Mouse (Mus musculus) liver, embryonic 15.5 days (tissue): Measurements from ENCODE around the gene Hba-x. TPM values are rescaled to one million over a fixed set of nuclear protein-coding genes. Genes with fewer than 3 reads are reported as not detected.

Experiments used
- ATAC-seq: fragments of 200-750 bp; cut with Nextera tagmentation; 2 replicates; pipeline ENCODE4 v1.8.0; 2017; ENCODE audit warnings: moderate number of reproducible peaks, mild to moderate bottlenecking, moderate library complexity; ENCODE audit not compliant: insufficient read depth
- H3K27ac ChIP-seq: fragments of 300-500 bp; sonication (generic); replicated peaks from 2 replicates; pipeline ENCODE4 v1.5.1; 2015; ENCODE audit warnings: mild to moderate bottlenecking, inconsistent platforms
- H3K27me3 ChIP-seq: fragments of 300-500 bp; sonication (generic); 2 replicates; pipeline ENCODE4 v1.6.1; 2015; ENCODE audit warnings: mild to moderate bottlenecking, inconsistent platforms
- H3K36me3 ChIP-seq: fragments of 300-500 bp; sonication (generic); replicated peaks from 2 replicates; pipeline ENCODE4 v1.6.1; 2015; ENCODE audit warnings: moderate library complexity, mild to moderate bottlenecking, inconsistent platforms
- H3K4me1 ChIP-seq: fragments of 300-500 bp; sonication (generic); replicated peaks from 2 replicates; pipeline ENCODE4 v1.6.1; 2015; ENCODE audit warnings: inconsistent platforms
- H3K4me2 ChIP-seq: fragments of 300-500 bp; sonication (generic); 2 replicates; pipeline ENCODE4 v1.6.1; 2015; ENCODE audit warnings: moderate library complexity, mild to moderate bottlenecking, inconsistent platforms
- H3K4me3 ChIP-seq: fragments of 300-500 bp; sonication (generic); replicated peaks from 2 replicates; pipeline ENCODE4 v1.5.1; 2015; ENCODE audit warnings: mild to moderate bottlenecking, inconsistent platforms
- H3K9ac ChIP-seq: fragments of 300-500 bp; sonication (generic); 2 replicates; pipeline ENCODE4 v1.6.1; 2015; ENCODE audit warnings: moderate library complexity, mild to moderate bottlenecking, inconsistent platforms
- H3K9me3 ChIP-seq: fragments of 300-500 bp; sonication (generic); replicated peaks from 2 replicates; pipeline ENCODE4 v1.6.1; 2016; ENCODE audit warnings: inconsistent platforms
- WGBS: fragments of 180-500 bp; shearing (Covaris S2); methylation state at CpG from one replicate; pipeline ENCODE4 v1.1.7; 2015; ENCODE audit warnings: mixed read lengths; ENCODE audit not compliant: insufficient replicate concordance; 5-methylcytosine and 5-hydroxymethylcytosine counted together
- polyA plus RNA-seq: library from polyadenylated mRNA; unstranded; fragments of >200 nt; fragmentation: Nextera tagmentation; extraction: Ambion mirVana; gene quantifications from 2 replicates; pipeline ENCODE4 v1.2.1, GENCODE M21; 2015

The Hba-x gene
- polyA plus RNA-seq, 1 experiment from 2014 or later, result 109 TPM

DNA sequence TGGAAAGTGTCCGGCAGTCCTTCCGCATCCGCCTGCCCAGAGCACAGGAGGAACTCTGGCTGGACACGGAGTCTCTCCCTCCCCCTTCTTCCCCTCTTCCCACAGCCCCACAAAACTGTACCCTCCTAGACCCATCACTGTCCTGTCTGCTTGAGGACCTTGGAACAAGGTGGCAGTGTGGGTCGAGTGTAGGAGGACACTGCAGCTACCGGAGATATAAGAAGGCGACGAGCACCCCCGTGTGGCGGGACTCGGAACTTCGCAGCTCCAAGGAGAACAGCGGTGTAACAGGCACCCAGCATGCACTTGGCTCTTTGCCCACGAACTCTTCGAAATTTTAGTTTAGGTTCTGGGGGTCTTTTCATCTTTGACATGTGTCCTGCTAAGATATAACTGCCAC, 48.4 kb downstream of the Hba-x start:
- Histone ChIP-seq H3K4me2 (peak overlapping the region; percentile 52), H3K4me3 (peak overlapping the region; percentile 30), H3K27me3 (peaks cover 58% of the 10 kb centered on the region), H3K4me1 (peaks cover 15% of the 10 kb centered on the region), H3K9ac (no peak overlapping the region), H3K36me3 (no peaks in the 10 kb centered on the region), H3K27ac (no peak overlapping the region), H3K9me3 (no peaks in the 10 kb centered on the region)
- peak; percentile 64 for ATAC-seq
- 11% methylated on average over 15 of the region's 15 CpGs for WGBS

Other genes with a start within 250 kb of the Hba-x start
- gene Il9r, start 76.1 kb upstream of the Hba-x start, polyA plus RNA-seq, result 0.02 and 0.13 TPM in 2 replicates
- 68.7 and 70.1 TPM in 2 replicates for gene Snrnp25, start 71.0 kb upstream of the Hba-x start, polyA plus RNA-seq
- 5.1 and 8.0 TPM in 2 replicates for gene Rhbdf1, start 54.1 kb upstream of the Hba-x start, polyA plus RNA-seq
- gene Mpg, start 49.9 kb upstream of the Hba-x start, polyA plus RNA-seq, result 18.3 and 19.6 TPM in 2 replicates
- 28.1 and 31.9 TPM in 2 replicates for gene Nprl3, start 8.7 kb upstream of the Hba-x start, polyA plus RNA-seq
- gene Hba-a1, start 7.1 kb downstream of the Hba-x start, polyA plus RNA-seq, result 74,460 and 76,487 TPM in 2 replicates
- gene Hbq1b, start 10.6 kb downstream of the Hba-x start, polyA plus RNA-seq, result 139 and 151 TPM in 2 replicates
- gene Hba-a2, start 20.1 kb downstream of the Hba-x start, polyA plus RNA-seq, result 175,652 and 176,876 TPM in 2 replicates
- gene Hbq1a, start 23.7 kb downstream of the Hba-x start, polyA plus RNA-seq, result 7.3 and 8.0 TPM in 2 replicates
- 1.0 and 1.1 TPM in 2 replicates for gene Sh3pxd2b, start 71.4 kb downstream of the Hba-x start, polyA plus RNA-seq
- gene Ubtd2, start 179.0 kb downstream of the Hba-x start, polyA plus RNA-seq, result 3.9 and 4.8 TPM in 2 replicates